Mouse (Mus musculus) hindlimb bud, embryonic 11.5 days (tissue): Measurements from ENCODE around the gene Flnb.

ENCODE experiments used
- DNase-seq: peaks from one replicate; pipeline ENCODE4 v3.0.0-alpha.2; 2012; ENCODE audit warnings: low read depth, low spot score; ENCODE audit errors: extremely low spot score

The Flnb gene

GRCm38 (mm10) chr14:7817770-7818462, at the start of gene Flnb:
Gene Flnb, plus strand, starts transcription at chr14:7817957.
- DNase-seq: peak; percentile 90

GRCm38 (mm10) chr14:7773714-7774389, 43.9 kb upstream of the Flnb start:
- no peak for DNase-seq

DNA sequence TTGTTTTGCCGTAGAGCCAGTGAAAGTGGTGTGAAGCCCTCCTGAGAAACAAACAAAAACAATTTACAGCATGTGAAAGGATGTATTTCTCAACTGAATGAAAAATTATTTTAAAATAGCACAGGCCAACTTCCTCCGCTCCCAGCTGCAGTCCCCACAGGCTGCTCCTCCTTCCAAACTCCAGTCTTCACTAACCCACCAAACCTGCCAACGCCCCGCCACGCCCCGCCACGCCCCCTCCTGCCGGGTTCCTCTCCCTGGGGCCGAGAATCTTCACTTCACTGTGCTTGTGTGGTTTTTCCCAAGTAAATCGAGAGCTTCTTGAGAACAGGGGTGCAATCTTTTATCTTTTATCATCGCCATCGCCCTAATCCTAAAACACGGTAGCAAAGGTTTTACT, 31.7 kb upstream of the Flnb start:
- no peak for DNase-seq

GRCm38 (mm10) chr14:7789266-7790030, 28.3 kb upstream of the Flnb start:
- no peak for DNase-seq

- DNase-seq: no peak
Observed at GRCm38 (mm10) chr14:7791061-7791531, 26.7 kb upstream of the Flnb start.

DNA sequence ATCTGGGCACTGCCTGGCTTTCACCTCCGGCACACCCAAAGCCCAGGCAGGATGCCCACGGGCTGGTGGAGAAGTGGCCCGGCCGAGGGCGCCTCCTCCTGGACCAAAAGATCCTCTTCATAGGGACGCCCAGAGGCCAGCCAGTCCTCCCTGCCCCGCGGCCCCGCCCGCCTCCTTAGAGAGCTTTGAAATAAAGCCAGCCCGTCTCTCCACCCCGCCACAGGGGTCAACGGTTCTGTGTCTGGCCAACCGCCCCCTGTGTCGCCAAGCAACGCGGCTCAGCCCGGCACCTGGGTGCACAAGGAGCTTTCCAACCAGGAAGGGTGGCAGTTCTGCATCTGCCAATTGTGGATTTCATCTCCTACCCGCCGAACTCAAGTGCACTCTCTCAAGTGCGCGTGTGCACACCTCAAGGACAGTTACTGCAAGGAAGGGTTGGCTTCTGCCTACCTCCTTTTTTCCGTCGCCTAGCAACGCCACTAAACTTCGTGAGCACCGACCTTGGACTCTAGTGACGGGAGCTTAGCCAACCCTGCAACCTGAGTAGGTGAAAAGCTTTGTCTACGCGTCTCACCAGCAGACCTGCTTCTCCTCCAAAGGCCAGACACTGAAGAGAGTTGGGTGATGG, 26.1 kb upstream of the Flnb start, which contains the start of gene Gm26661:
Gene Gm26661, plus strand, starts transcription at position 56 of the 628 bp plus-strand sequence.
- peak; percentile 16 for DNase-seq

GRCm38 (mm10) chr14:7795961-7796360, 21.8 kb upstream of the Flnb start:
- DNase-seq: no peak

GRCm38 (mm10) chr14:7800611-7801010, 17.1 kb upstream of the Flnb start:
- no peak for DNase-seq

DNA sequence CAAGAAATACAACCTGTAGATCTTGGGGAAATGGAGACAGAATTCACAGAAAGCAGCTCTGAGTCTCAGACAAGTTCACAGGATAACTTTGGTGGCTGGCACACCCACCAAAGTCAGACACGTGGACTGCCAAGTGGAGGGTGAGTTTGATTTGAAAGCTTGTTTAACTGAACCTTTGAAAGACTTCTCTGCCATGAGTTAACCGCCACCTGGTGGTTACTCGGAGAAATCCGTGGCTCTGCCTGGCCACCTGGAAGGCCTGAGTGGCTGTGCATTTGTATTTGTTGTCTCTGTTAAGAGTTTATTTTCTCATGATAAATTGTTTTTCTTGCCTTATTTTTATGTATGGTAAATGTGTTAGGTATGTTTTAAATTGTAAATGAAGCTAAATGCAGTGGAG, 15.9 kb upstream of the Flnb start:
- DNase-seq: no peak

- DNase-seq: no peak
Observed at GRCm38 (mm10) chr14:7803874-7804557, 13.7 kb upstream of the Flnb start.

- no peak for DNase-seq
Observed at GRCm38 (mm10) chr14:7804558-7804905, 13.2 kb upstream of the Flnb start.

GRCm38 (mm10) chr14:7807711-7808110, 10.0 kb upstream of the Flnb start:
- no peak for DNase-seq

DNA sequence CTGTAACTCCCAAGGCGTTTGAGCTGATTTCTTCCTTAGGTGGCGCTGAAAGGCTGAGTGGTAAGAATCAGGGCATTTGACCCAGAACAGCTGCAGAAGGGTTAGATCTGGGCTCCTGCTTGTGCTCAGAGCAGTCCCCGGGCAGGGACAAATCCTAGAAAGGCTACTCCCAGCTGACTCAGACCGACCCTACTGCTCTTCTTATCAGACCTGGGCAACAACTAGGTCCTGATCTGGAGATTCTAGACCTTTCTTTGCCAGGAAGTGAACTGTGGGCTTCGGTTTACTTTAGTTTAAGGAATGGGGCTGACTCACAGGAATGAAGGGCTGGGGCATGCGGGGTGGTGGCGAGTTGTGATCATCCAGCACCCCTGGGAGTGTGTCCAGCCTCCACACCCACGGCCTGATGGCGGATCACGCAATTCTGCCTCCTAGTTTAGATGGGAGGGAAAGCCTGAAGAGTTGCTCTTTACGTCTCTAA, 9.2 kb upstream of the Flnb start:
- no peak for DNase-seq

DNA sequence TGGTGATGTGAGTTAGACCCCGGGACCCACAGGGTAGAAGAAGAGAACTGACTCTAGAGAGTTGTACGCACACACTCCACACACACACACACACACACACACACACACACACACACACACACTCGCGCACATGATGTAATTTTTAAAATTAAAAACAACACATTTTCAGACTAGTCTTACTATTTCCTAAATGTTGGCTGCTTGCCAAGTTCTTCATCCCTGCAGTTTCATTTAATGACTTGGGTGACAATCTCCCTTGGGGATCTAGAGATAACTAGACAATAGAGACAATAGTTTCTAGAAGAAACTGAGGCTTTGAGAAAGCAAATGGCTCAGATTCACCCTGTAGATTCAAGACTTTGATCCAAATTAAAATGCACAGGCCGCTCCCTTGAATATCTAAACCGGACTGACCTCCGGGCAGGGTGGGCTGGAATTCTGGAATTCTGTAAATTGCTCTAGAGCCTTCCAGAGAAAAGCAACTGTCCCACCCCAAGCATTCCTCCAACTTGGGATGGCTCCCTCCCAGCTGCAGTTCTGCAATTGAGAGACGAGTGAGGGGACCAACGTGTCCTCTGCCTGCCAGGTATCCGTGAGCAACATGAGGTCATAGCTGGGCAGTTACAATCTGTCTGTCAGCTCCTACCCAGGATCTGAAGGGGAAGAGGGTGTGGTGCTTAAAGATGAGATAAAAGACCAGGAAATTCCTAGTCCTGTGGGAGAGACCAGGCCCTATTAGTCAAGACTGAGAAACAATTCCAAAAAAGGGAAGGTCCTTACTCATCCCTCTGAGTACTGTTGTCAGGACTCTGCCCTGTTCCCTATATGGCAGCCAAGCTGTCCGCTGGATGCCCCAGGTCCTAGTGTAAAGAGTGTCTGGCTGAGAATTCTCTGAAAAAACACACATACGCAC, 8.5 kb upstream of the Flnb start:
- no peak for DNase-seq

DNA sequence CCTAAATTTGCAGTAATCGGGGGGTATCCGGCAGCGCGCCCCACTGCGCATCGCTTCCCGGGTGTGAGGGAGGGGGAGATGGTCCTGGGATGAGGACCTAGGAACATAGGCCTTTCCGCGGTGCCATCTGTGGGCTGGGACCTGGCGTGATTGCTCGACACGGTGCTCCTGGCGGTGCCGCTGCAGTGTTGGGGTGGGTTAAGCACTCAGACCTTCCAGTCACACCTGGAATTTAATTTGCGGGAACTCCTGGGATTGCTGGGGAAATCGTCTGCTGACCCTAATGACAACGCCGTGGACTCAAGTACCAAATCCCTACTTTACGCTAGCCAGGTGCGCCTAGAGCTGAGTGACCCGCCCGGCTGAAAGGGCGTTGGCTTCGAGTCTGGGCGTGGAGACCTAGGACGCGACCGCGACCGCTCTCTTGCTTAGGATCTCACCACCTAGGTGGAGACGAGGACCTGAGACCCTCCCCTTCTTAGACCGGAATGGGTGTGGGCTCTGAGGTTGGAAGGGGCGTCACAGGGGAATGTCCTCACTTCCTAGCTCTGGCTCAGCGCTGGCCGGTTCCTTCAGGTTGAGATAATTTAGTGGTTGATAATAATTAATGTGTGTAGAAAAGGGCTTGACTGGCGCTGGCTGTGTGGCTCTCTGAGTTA, 835 bp downstream of the Flnb start:
- no peak for DNase-seq

GRCm38 (mm10) chr14:7819446-7819845, 1.7 kb downstream of the Flnb start:
- DNase-seq: no peak

DNA sequence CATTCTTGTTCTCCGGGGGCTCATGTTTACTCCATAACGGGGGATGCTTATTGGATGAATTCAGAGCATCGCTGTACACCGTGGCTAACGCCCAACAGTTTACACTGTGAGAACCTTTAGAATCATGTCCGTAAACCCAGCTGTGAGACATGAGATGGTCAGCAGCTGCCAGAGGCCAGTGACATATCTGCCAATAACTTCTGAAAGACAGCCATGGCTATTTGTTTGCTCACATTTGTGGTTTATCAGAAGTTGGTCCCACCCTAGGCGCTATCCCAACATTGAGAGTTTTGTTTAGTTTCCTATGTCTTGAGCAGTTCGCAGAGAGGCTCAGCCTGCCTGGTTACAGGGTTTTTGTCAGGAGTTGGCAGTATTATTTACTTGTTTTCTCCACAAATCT, 3.6 kb downstream of the Flnb start:
- no peak for DNase-seq

DNA sequence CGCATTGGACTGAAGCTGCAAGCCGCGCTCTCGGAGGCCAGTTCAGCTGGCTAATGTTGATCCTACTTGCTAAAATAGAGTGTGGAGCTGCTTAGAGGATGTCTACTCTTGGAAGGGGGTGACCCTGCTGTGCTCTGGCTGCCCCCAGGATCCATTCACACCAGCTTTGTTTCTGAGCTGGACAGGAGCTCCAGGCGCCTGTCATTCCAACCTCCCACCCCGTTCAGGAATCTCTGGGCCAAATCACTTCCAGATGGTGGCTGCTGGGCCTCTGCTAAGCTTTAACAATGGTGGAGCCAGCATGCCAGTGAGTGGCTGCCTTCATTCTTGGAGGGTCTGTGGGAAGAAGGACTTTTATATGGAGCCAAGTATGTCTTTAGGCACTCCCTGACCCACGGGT, 4.9 kb downstream of the Flnb start:
- DNase-seq: peak; percentile 78

GRCm38 (mm10) chr14:7824651-7825268, 7.0 kb downstream of the Flnb start:
- DNase-seq: no peak
